Mouse (Mus musculus) heart, embryonic 16.5 days (tissue): ENCODE measurements around the gene Zfp628. TPM values are rescaled to one million over a fixed set of nuclear protein-coding genes. Genes with fewer than 3 reads are reported as not detected.
A peak's percentile ranks its signal among the peaks of the same experiment; 100 is the strongest.
"Not testable (repeated sequence)": the region's sequence is repeated elsewhere in the genome, so short reads cannot be mapped to it uniquely, and the experiment has no call there.

Experiments
- ATAC-seq: fragments of 200-750 bp; cut with Nextera tagmentation; replicated peaks from 2 replicates; pipeline ENCODE4 v1.8.0; 2017; ENCODE audit warnings: moderate number of reproducible peaks; ENCODE audit not compliant: insufficient read depth, low FRiP score; ENCODE audit errors: extremely low read depth
- H3K27ac ChIP-seq: fragments of 300-500 bp; sonication (generic); 2 replicates; pipeline ENCODE4 v1.5.1; 2014; ENCODE audit warnings: mild to moderate bottlenecking, low read length, control low read depth, moderate library complexity
- H3K27me3 ChIP-seq: fragments of 300-500 bp; sonication (generic); 2 replicates; pipeline ENCODE4 v1.6.1; 2014; ENCODE audit warnings: low read length, mixed read lengths; ENCODE audit not compliant: control insufficient read depth, insufficient read depth
- H3K36me3 ChIP-seq: fragments of 300-500 bp; sonication (generic); 2 replicates; pipeline ENCODE4 v1.6.1; 2014; ENCODE audit not compliant: control insufficient read depth, insufficient read depth
- H3K4me1 ChIP-seq: fragments of 300-500 bp; sonication (generic); 2 replicates; pipeline ENCODE4 v1.6.1; 2014; ENCODE audit warnings: low read length, mixed read lengths; ENCODE audit not compliant: control insufficient read depth, insufficient read depth
- H3K4me2 ChIP-seq: fragments of 300-500 bp; sonication (generic); 2 replicates; pipeline ENCODE4 v1.6.1; 2014; ENCODE audit warnings: low read depth, mild to moderate bottlenecking, control low read depth, low read length
- H3K4me3 ChIP-seq: fragments of 300-500 bp; sonication (generic); 2 replicates; pipeline ENCODE4 v1.5.1; 2014; ENCODE audit warnings: mild to moderate bottlenecking, control low read depth, low read length
- H3K9ac ChIP-seq: fragments of 300-500 bp; sonication (generic); 2 replicates; pipeline ENCODE4 v1.6.1; 2014; ENCODE audit warnings: low read length, control low read depth
- H3K9me3 ChIP-seq: fragments of 300-500 bp; sonication (generic); replicated peaks from 2 replicates; pipeline ENCODE4 v1.6.1; 2016; ENCODE audit warnings: low read length; ENCODE audit not compliant: control insufficient read depth
- WGBS: fragments of 180-500 bp; shearing (Covaris S2); extraction: QIAGEN DNeasy Blood & Tissue Kit; methylation state at CpG from one replicate; pipeline ENCODE4 v1.1.7; 2014; 5-methylcytosine and 5-hydroxymethylcytosine counted together
- polyA plus RNA-seq: library from polyadenylated mRNA; unstranded; fragments of >200 nt; fragmentation: Nextera tagmentation; extraction: Ambion mirVana; gene quantifications from 2 replicates; pipeline ENCODE4 v1.2.1, GENCODE M21; 2015

Zfp628 gene
- polyA plus RNA-seq, result 2.2 and 2.5 TPM in 2 replicates

GRCm38 (mm10) chr7:4915007-4915665 lies at the start of gene Zfp628:
Gene Zfp628 (plus strand): TSS chr7:4915217.
- H3K36me3 ChIP-seq, result peaks cover 25% of the 10 kb centered on the region
- peak; percentile 88 for ATAC-seq
- peak within 1 kb of the TSS; percentile 93 for H3K4me2 ChIP-seq
- H3K9me3 ChIP-seq, result no peaks in the 10 kb centered on the region
- peak within 1 kb of the TSS; percentile 97 for H3K9ac ChIP-seq
- under 1% methylated on average over 44 of the region's 56 CpGs for whole genome bisulfite sequencing
- peak within 1 kb of the TSS; percentile 85 for H3K27ac ChIP-seq
- H3K4me1 ChIP-seq, result peaks cover 11% of the 10 kb centered on the region
- H3K4me3 ChIP-seq, result peak within 1 kb of the TSS; percentile 87
- H3K27me3 ChIP-seq, result no peaks in the 10 kb centered on the region

GRCm38 (mm10) chr7:4865579-4866493 lies 49.2 kb upstream of the Zfp628 start:
- Histone ChIP-seq H3K27me3 (no peaks in the 10 kb centered on the region), H3K9ac (peak overlapping the region; percentile 79), H3K4me1 (peaks cover 19% of the 10 kb centered on the region), H3K9me3 (no peaks in the 10 kb centered on the region), H3K27ac (peak overlapping the region; percentile 74), H3K36me3 (no peaks in the 10 kb centered on the region), H3K4me2 (peak overlapping the region; percentile 80), H3K4me3 (peak overlapping the region; percentile 63)
- 5% methylated on average over 40 of the region's 40 CpGs for WGBS
- ATAC-seq, result peak; percentile 100

GRCm38 (mm10) chr7:4866631-4867180 lies 48.3 kb upstream of the Zfp628 start:
- ATAC-seq, result no peak
- no peaks in the 10 kb centered on the region for H3K9me3 ChIP-seq
- no peaks in the 10 kb centered on the region for H3K36me3 ChIP-seq
- H3K4me1 ChIP-seq, result peaks cover 19% of the 10 kb centered on the region
- peak overlapping the region; percentile 63 for H3K4me3 ChIP-seq
- H3K9ac ChIP-seq, result peak overlapping the region; percentile 78
- H3K4me2 ChIP-seq, result peak overlapping the region; percentile 69
- peak overlapping the region; percentile 61 for H3K27ac ChIP-seq
- WGBS, result 43% methylated on average over 10 of the region's 10 CpGs
- H3K27me3 ChIP-seq, result no peaks in the 10 kb centered on the region

GRCm38 (mm10) chr7:4870133-4870532 lies 44.9 kb upstream of the Zfp628 start, which contains the start of gene Isoc2b:
Gene Isoc2b (minus strand): TSS chr7:4870258.
- 58% methylated on average over 6 of the region's 6 CpGs for WGBS
- Histone ChIP-seq H3K4me2 (no peak within 1 kb of the TSS), H3K9me3 (no peaks in the 10 kb centered on the region), H3K27ac (no peak within 1 kb of the TSS), H3K9ac (no peak within 1 kb of the TSS), H3K27me3 (no peaks in the 10 kb centered on the region), H3K4me3 (no peak within 1 kb of the TSS), H3K4me1 (peaks cover 11% of the 10 kb centered on the region), H3K36me3 (no peaks in the 10 kb centered on the region)
- ATAC-seq, result no peak

- Histone ChIP-seq H3K4me3 (peak within 1 kb of the TSS; percentile 60), H3K9ac (peak within 1 kb of the TSS; percentile 73), H3K27ac (peak within 1 kb of the TSS; percentile 73), H3K9me3 (no peaks in the 10 kb centered on the region), H3K4me2 (peak within 1 kb of the TSS; percentile 85), H3K4me1 (peaks cover 13% of the 10 kb centered on the region), H3K27me3 (no peaks in the 10 kb centered on the region), H3K36me3 (no peaks in the 10 kb centered on the region)
- peak; percentile 100 for ATAC-seq
- 1% methylated on average over 22 of the region's 22 CpGs for WGBS
Observed at GRCm38 (mm10) chr7:4876753-4877221, 38.2 kb upstream of the Zfp628 start, which contains the start of gene Isoc2a. Gene Isoc2a (plus strand): TSS chr7:4877153.

- Histone ChIP-seq H3K36me3 (peaks cover 2% of the 10 kb centered on the region; the same call in 1 of the 2 replicates), H3K4me3 (peak overlapping the region; percentile 60), H3K27ac (peak overlapping the region; percentile 58), H3K4me2 (peak overlapping the region; percentile 85), H3K9me3 (0 out of 2 replicates have a peak, but pooled peaks cover 2% of the 10 kb centered on the region), H3K9ac (peak overlapping the region; percentile 73), H3K27me3 (no peaks in the 10 kb centered on the region), H3K4me1 (peaks cover 13% of the 10 kb centered on the region)
- peak; percentile 20 for ATAC-seq
- 3% methylated on average over 11 of the region's 11 CpGs for WGBS
Observed at GRCm38 (mm10) chr7:4877226-4877625, 37.8 kb upstream of the Zfp628 start.

- Histone ChIP-seq H3K4me3 (no peak overlapping the region), H3K9me3 (0 out of 2 replicates have a peak, but pooled peaks cover 2% of the 10 kb centered on the region), H3K27me3 (no peaks in the 10 kb centered on the region), H3K4me2 (peak overlapping the region; percentile 85), H3K27ac (no peak overlapping the region), H3K4me1 (peaks cover 13% of the 10 kb centered on the region), H3K36me3 (peaks cover 3% of the 10 kb centered on the region; the same call in 1 of the 2 replicates), H3K9ac (peak overlapping the region; percentile 73; the same call in 1 of the 2 replicates)
- no peak for ATAC-seq
Observed at GRCm38 (mm10) chr7:4878186-4878585, 36.8 kb upstream of the Zfp628 start.

- H3K27me3 ChIP-seq, ATAC-seq, H3K4me2 ChIP-seq, H3K9me3 ChIP-seq, H3K27ac ChIP-seq, H3K4me3 ChIP-seq, H3K36me3 ChIP-seq, H3K9ac ChIP-seq: not testable (repeated sequence)
- H3K4me1 ChIP-seq, result peaks cover 13% of the 10 kb centered on the region
- 83% methylated on average over 1 of the region's 1 CpGs for WGBS
Observed at GRCm38 (mm10) chr7:4879036-4879435, 36.0 kb upstream of the Zfp628 start.
